Mouse (Mus musculus): ENCODE measurements around the gene Rin3. TPM values are rescaled to one million over a fixed set of nuclear protein-coding genes. Genes with fewer than 3 reads are reported as not detected.

Rin3 gene
- polyA plus RNA-seq (2014; fragmentation: Nextera tagmentation; extraction: Ambion mirVana), result 3.3 and 4.8 TPM in 2 replicates

GRCm38 (mm10) chr12:102282763-102283482 is at the start of gene Rin3:
Gene Rin3, plus strand, starts transcription at chr12:102283048.
- WGBS, result 1% methylated on average over 75 of the region's 75 CpGs
- Histone ChIP-seq H3K27ac (ENCODE audit: low read depth, low read length) (no peak within 1 kb of the TSS), H3K4me2 (peak within 1 kb of the TSS; percentile 95), H3K27me3 (ENCODE audit: control insufficient read depth, insufficient read depth, low read length) (peaks cover 3% of the 10 kb centered on the region), H3K9me3 (ENCODE audit: control insufficient read depth, low read length) (no peaks in the 10 kb centered on the region), H3K4me3 (ENCODE audit: low read depth, low read length) (peak within 1 kb of the TSS; percentile 49), H3K36me3 (ENCODE audit: control insufficient read depth, insufficient read depth, low read length) (no peaks in the 10 kb centered on the region), H3K4me1 (ENCODE audit: control insufficient read depth, insufficient read depth, low read length) (peaks cover 4% of the 10 kb centered on the region), H3K9ac (ENCODE audit: low read length) (peak within 1 kb of the TSS; percentile 69)
- DNase-seq (ENCODE audit: low spot score, missing footprints) (peak; percentile 88), ATAC-seq (ENCODE audit: low FRiP score) (peak; percentile 77)

GRCm38 (mm10) chr12:102235551-102235950 is 47.3 kb upstream of the Rin3 start:
- H3K27ac ChIP-seq (ENCODE audit: low read depth, low read length), result no peak overlapping the region
- H3K4me3 ChIP-seq (ENCODE audit: low read depth, low read length), result no peak overlapping the region
- 89% methylated on average over 3 of the region's 3 CpGs for WGBS
- no peak overlapping the region for H3K4me2 ChIP-seq
- H3K36me3 ChIP-seq (ENCODE audit: control insufficient read depth, insufficient read depth, low read length), result no peaks in the 10 kb centered on the region
- no peak overlapping the region for H3K9ac ChIP-seq (ENCODE audit: low read length)
- H3K27me3 ChIP-seq (ENCODE audit: control insufficient read depth, insufficient read depth, low read length), result no peaks in the 10 kb centered on the region
- ATAC-seq (ENCODE audit: low FRiP score) (no peak), DNase-seq (ENCODE audit: low spot score, missing footprints) (no peak)
- no peaks in the 10 kb centered on the region for H3K9me3 ChIP-seq (ENCODE audit: control insufficient read depth, low read length)
- H3K4me1 ChIP-seq (ENCODE audit: control insufficient read depth, insufficient read depth, low read length), result no peaks in the 10 kb centered on the region

- 87% methylated on average over 6 of the region's 6 CpGs for WGBS
- no peak for DNase-seq (ENCODE audit: low spot score, missing footprints)
- Histone ChIP-seq H3K4me1 (ENCODE audit: control insufficient read depth, insufficient read depth, low read length) (no peaks in the 10 kb centered on the region), H3K9me3 (ENCODE audit: control insufficient read depth, low read length) (no peaks in the 10 kb centered on the region), H3K27ac (ENCODE audit: low read depth, low read length) (no peak overlapping the region), H3K4me2 (no peak overlapping the region), H3K36me3 (ENCODE audit: control insufficient read depth, insufficient read depth, low read length) (no peaks in the 10 kb centered on the region), H3K4me3 (ENCODE audit: low read depth, low read length) (no peak overlapping the region), H3K9ac (ENCODE audit: low read length) (no peak overlapping the region), H3K27me3 (ENCODE audit: control insufficient read depth, insufficient read depth, low read length) (no peaks in the 10 kb centered on the region)
- ATAC-seq (ENCODE audit: low FRiP score), result no peak
Observed at GRCm38 (mm10) chr12:102236317-102236716, 46.5 kb upstream of the Rin3 start.

GRCm38 (mm10) chr12:102242076-102242722 is 40.6 kb upstream of the Rin3 start:
- Histone ChIP-seq H3K4me3 (ENCODE audit: low read depth, low read length) (no peak overlapping the region), H3K36me3 (ENCODE audit: control insufficient read depth, insufficient read depth, low read length) (no peaks in the 10 kb centered on the region), H3K27ac (ENCODE audit: low read depth, low read length) (no peak overlapping the region), H3K27me3 (ENCODE audit: control insufficient read depth, insufficient read depth, low read length) (no peaks in the 10 kb centered on the region), H3K9me3 (ENCODE audit: control insufficient read depth, low read length) (no peaks in the 10 kb centered on the region), H3K4me1 (ENCODE audit: control insufficient read depth, insufficient read depth, low read length) (no peaks in the 10 kb centered on the region), H3K9ac (ENCODE audit: low read length) (no peak overlapping the region), H3K4me2 (no peak overlapping the region)
- WGBS, result 56% methylated on average over 6 of the region's 6 CpGs
- peak; percentile 33; the same call in 1 of the 2 replicates for ATAC-seq (ENCODE audit: low FRiP score)
- no peak for DNase-seq (ENCODE audit: low spot score, missing footprints)

- DNase-seq (ENCODE audit: low spot score, missing footprints), result no peak
- 69% methylated on average over 1 of the region's 1 CpGs for WGBS
- H3K4me1 ChIP-seq (ENCODE audit: control insufficient read depth, insufficient read depth, low read length), result no peaks in the 10 kb centered on the region
Observed at GRCm38 (mm10) chr12:102243915-102244314, 38.9 kb upstream of the Rin3 start.

GRCm38 (mm10) chr12:102246226-102246625 is 36.6 kb upstream of the Rin3 start:
- 89% methylated on average over 5 of the region's 5 CpGs for WGBS
- H3K4me2 ChIP-seq, result no peak overlapping the region
- H3K9me3 ChIP-seq (ENCODE audit: control insufficient read depth, low read length), result no peaks in the 10 kb centered on the region
- DNase-seq (ENCODE audit: low spot score, missing footprints), result no peak
- ATAC-seq (ENCODE audit: low FRiP score), result no peak
- no peaks in the 10 kb centered on the region for H3K27me3 ChIP-seq (ENCODE audit: control insufficient read depth, insufficient read depth, low read length)
- no peaks in the 10 kb centered on the region for H3K36me3 ChIP-seq (ENCODE audit: control insufficient read depth, insufficient read depth, low read length)
- no peaks in the 10 kb centered on the region for H3K4me1 ChIP-seq (ENCODE audit: control insufficient read depth, insufficient read depth, low read length)
- H3K9ac ChIP-seq (ENCODE audit: low read length), result no peak overlapping the region
- H3K27ac ChIP-seq (ENCODE audit: low read depth, low read length), result no peak overlapping the region
- no peak overlapping the region for H3K4me3 ChIP-seq (ENCODE audit: low read depth, low read length)

More at GRCm38 (mm10) chr12:102243915-102244314, 38.9 kb upstream of the Rin3 start:
- H3K27me3 ChIP-seq (ENCODE audit: control insufficient read depth, insufficient read depth, low read length), result no peaks in the 10 kb centered on the region
- no peak for ATAC-seq (ENCODE audit: low FRiP score)
- no peak overlapping the region for H3K9ac ChIP-seq (ENCODE audit: low read length)
- no peak overlapping the region for H3K27ac ChIP-seq (ENCODE audit: low read depth, low read length)
- H3K9me3 ChIP-seq (ENCODE audit: control insufficient read depth, low read length), result no peaks in the 10 kb centered on the region
- no peak overlapping the region for H3K4me2 ChIP-seq
- H3K36me3 ChIP-seq (ENCODE audit: control insufficient read depth, insufficient read depth, low read length), result no peaks in the 10 kb centered on the region
- no peak overlapping the region for H3K4me3 ChIP-seq (ENCODE audit: low read depth, low read length)

- Histone ChIP-seq H3K27ac (ENCODE audit: low read depth, low read length) (no peak overlapping the region), H3K36me3 (ENCODE audit: control insufficient read depth, insufficient read depth, low read length) (no peaks in the 10 kb centered on the region), H3K4me1 (ENCODE audit: control insufficient read depth, insufficient read depth, low read length) (no peaks in the 10 kb centered on the region), H3K4me3 (ENCODE audit: low read depth, low read length) (no peak overlapping the region), H3K9ac (ENCODE audit: low read length) (no peak overlapping the region), H3K9me3 (ENCODE audit: control insufficient read depth, low read length) (no peaks in the 10 kb centered on the region), H3K4me2 (no peak overlapping the region), H3K27me3 (ENCODE audit: control insufficient read depth, insufficient read depth, low read length) (no peaks in the 10 kb centered on the region)
- WGBS, result 91% methylated on average over 6 of the region's 6 CpGs
- ATAC-seq (ENCODE audit: low FRiP score) (no peak), DNase-seq (ENCODE audit: low spot score, missing footprints) (no peak)
Observed at GRCm38 (mm10) chr12:102248104-102248503, 34.7 kb upstream of the Rin3 start.

- Histone ChIP-seq H3K9ac (ENCODE audit: low read length) (no peak overlapping the region), H3K4me2 (no peak overlapping the region), H3K9me3 (ENCODE audit: control insufficient read depth, low read length) (no peaks in the 10 kb centered on the region), H3K4me3 (ENCODE audit: low read depth, low read length) (no peak overlapping the region), H3K4me1 (ENCODE audit: control insufficient read depth, insufficient read depth, low read length) (no peaks in the 10 kb centered on the region), H3K27ac (ENCODE audit: low read depth, low read length) (no peak overlapping the region), H3K36me3 (ENCODE audit: control insufficient read depth, insufficient read depth, low read length) (no peaks in the 10 kb centered on the region), H3K27me3 (ENCODE audit: control insufficient read depth, insufficient read depth, low read length) (no peaks in the 10 kb centered on the region)
- ATAC-seq (ENCODE audit: low FRiP score) (no peak), DNase-seq (ENCODE audit: low spot score, missing footprints) (no peak)
- WGBS, result 93% methylated on average over 4 of the region's 4 CpGs
Observed at GRCm38 (mm10) chr12:102250316-102250715, 32.5 kb upstream of the Rin3 start.

GRCm38 (mm10) chr12:102251070-102251469 is 31.8 kb upstream of the Rin3 start:
- 85% methylated on average over 3 of the region's 3 CpGs for WGBS
- no peaks in the 10 kb centered on the region for H3K9me3 ChIP-seq (ENCODE audit: control insufficient read depth, low read length)
- H3K9ac ChIP-seq (ENCODE audit: low read length), result no peak overlapping the region
- no peaks in the 10 kb centered on the region for H3K36me3 ChIP-seq (ENCODE audit: control insufficient read depth, insufficient read depth, low read length)
- H3K4me1 ChIP-seq (ENCODE audit: control insufficient read depth, insufficient read depth, low read length), result no peaks in the 10 kb centered on the region
- no peak overlapping the region for H3K27ac ChIP-seq (ENCODE audit: low read depth, low read length)
- DNase-seq (ENCODE audit: low spot score, missing footprints) (no peak), ATAC-seq (ENCODE audit: low FRiP score) (no peak)
- no peak overlapping the region for H3K4me3 ChIP-seq (ENCODE audit: low read depth, low read length)
- no peak overlapping the region for H3K4me2 ChIP-seq
- no peaks in the 10 kb centered on the region for H3K27me3 ChIP-seq (ENCODE audit: control insufficient read depth, insufficient read depth, low read length)

Measured in midbrain, embryonic 11.5 days (tissue).